Mouse (Mus musculus): ENCODE measurements around the gene Gm49721.
"Not testable (repeated sequence)": the region's sequence is repeated elsewhere in the genome, so short reads cannot be mapped to it uniquely, and the experiment has no call there.

GRCm38 (mm10) chr17:7033192-7034166 lies 54.8 kb downstream of the Gm49721 start:
- TF ChIP-seq FLI1 (IDR thresholded peaks at IDR 0.05; ENCODE audit: low read length); GATA1 (IDR thresholded peaks at IDR 0.05; ENCODE audit: borderline replicate concordance, low read length): not testable (repeated sequence)
